Mouse (Mus musculus) G1E (cell line): Measurements from ENCODE around the gene Ywhag. TPM values are rescaled to one million over a fixed set of nuclear protein-coding genes. Genes with fewer than 3 reads are reported as not detected.

Experiments
- ATAC-seq: 2 replicates; pipeline ENCODE4 v1.8.0; 2016; ENCODE audit warnings: mild to moderate bottlenecking; ENCODE audit not compliant: insufficient number of reproducible peaks, poor library complexity, low FRiP score, severe bottlenecking; ENCODE audit errors: extremely low read depth
- DNase-seq: peaks from one replicate; pipeline ENCODE4 v3.0.0; 2012; ENCODE audit warnings: low spot score
- H3K27me3 ChIP-seq: 2 replicates; pipeline ENCODE4 v1.6.1; 2012; ENCODE audit warnings: mild to moderate bottlenecking, low read length, inconsistent platforms; ENCODE audit not compliant: insufficient read depth
- H3K36me3 ChIP-seq: replicated peaks from 2 replicates; pipeline ENCODE3; 2012; ENCODE audit warnings: mild to moderate bottlenecking, inconsistent platforms
- H3K4me1 ChIP-seq: 2 replicates; pipeline ENCODE4 v1.6.1; 2012; ENCODE audit warnings: low read depth, low read length, inconsistent platforms, mixed read lengths; ENCODE audit not compliant: insufficient read depth
- H3K4me3 ChIP-seq: 2 replicates; pipeline ENCODE4 v1.5.1; 2012; ENCODE audit warnings: low read depth, mild to moderate bottlenecking, inconsistent platforms, low read length, moderate library complexity, mixed read lengths
- H3K9me3 ChIP-seq: replicated peaks from 2 replicates; pipeline ENCODE4 v1.6.1; 2012; ENCODE audit warnings: inconsistent platforms
- CTCF ChIP-seq: IDR thresholded peaks from 2 replicates; pipeline ENCODE4 v1.5.1; 2012; ENCODE audit warnings: low read depth, low read length, inconsistent platforms, mixed read lengths
- GATA1 ChIP-seq: IDR thresholded peaks from 2 replicates; pipeline ENCODE4 v1.6.1; 2012; ENCODE audit warnings: borderline replicate concordance, low read length, inconsistent platforms, mixed read lengths
- GATA2 ChIP-seq: IDR thresholded peaks from 2 replicates; pipeline ENCODE4 v1.6.1; 2012; ENCODE audit warnings: low read depth, low read length, inconsistent platforms, borderline replicate concordance
- POLR2AphosphoS5 ChIP-seq: IDR thresholded peaks from 2 replicates; pipeline ENCODE4 v1.6.1; 2012; ENCODE audit warnings: low read depth, low read length, inconsistent platforms; ENCODE audit not compliant: insufficient replicate concordance
- TAL1 ChIP-seq: conservative IDR thresholded peaks from 2 replicates; pipeline ENCODE4 v1.6.1; 2012; ENCODE audit warnings: low read depth, low read length, inconsistent platforms, mixed read lengths
- polyA plus RNA-seq: library from polyadenylated mRNA; stranded (reverse); fragments of >175 nt; gene quantifications from 2 replicates; pipeline ENCODE4 v1.2.3, GENCODE M21; 2012
- total RNA-seq, 2 experiments: library from RNA; stranded (forward) in 1 of 2; stranded (reverse) in 1 of 2; fragments of 200-1000 nt in 1 of 2; fragments of >200 nt in 1 of 2; fragmentation: Nextera tagmentation in 1 of 2; gene quantifications; 2 replicates each; pipeline ENCODE4 v1.2.3; 2014 to 2017

Ywhag gene
- total and polyA plus RNA-seq, 3 experiments: 99.8 to 281 (median 168) TPM

- H3K27me3 ChIP-seq: no peaks in the 10 kb centered on the region; the same call in 1 of the 2 replicates
- H3K9me3 ChIP-seq: no peaks in the 10 kb centered on the region
- TF ChIP-seq CTCF (no peak), GATA2 (no peak), TAL1 (no peak), POLR2AphosphoS5 (no peak), GATA1 (no peak)
- peak overlapping the region; percentile 80 for H3K4me3 ChIP-seq
- peak; percentile 85 for ATAC-seq
- peak; percentile 95 for DNase-seq
- peaks cover 15% of the 10 kb centered on the region for H3K36me3 ChIP-seq
- H3K4me1 ChIP-seq: peaks cover 68% of the 10 kb centered on the region
Observed at GRCm38 (mm10) chr5:135962492-135963279, 28.3 kb upstream of the Ywhag start.

- peaks cover 69% of the 10 kb centered on the region for H3K4me1 ChIP-seq
- H3K9me3 ChIP-seq: no peaks in the 10 kb centered on the region
- TF ChIP-seq GATA2: no peak
- TF ChIP-seq TAL1: no peak
- no peak for TF ChIP-seq GATA1
- no peak for TF ChIP-seq POLR2AphosphoS5
- TF ChIP-seq CTCF: no peak
- H3K27me3 ChIP-seq: no peaks in the 10 kb centered on the region; the same call in 1 of the 2 replicates
- DNase-seq: no peak
- H3K4me3 ChIP-seq: peak overlapping the region; percentile 80
- no peak for ATAC-seq
- H3K36me3 ChIP-seq: peaks cover 15% of the 10 kb centered on the region
Observed at GRCm38 (mm10) chr5:135962125-135962491, 27.7 kb upstream of the Ywhag start.

- no peak for ATAC-seq
- peaks cover 79% of the 10 kb centered on the region for H3K4me1 ChIP-seq
- H3K4me3 ChIP-seq: peak overlapping the region; percentile 80; the same call in 1 of the 2 replicates
- H3K27me3 ChIP-seq: no peaks in the 10 kb centered on the region; the same call in 1 of the 2 replicates
- peaks cover 15% of the 10 kb centered on the region for H3K36me3 ChIP-seq
- no peak for TF ChIP-seq GATA1
- TF ChIP-seq TAL1: no peak
- TF ChIP-seq GATA2: no peak
- TF ChIP-seq CTCF: no peak
- no peak for TF ChIP-seq POLR2AphosphoS5
- no peaks in the 10 kb centered on the region for H3K9me3 ChIP-seq
- DNase-seq: no peak
Observed at GRCm38 (mm10) chr5:135960909-135961635, 26.7 kb upstream of the Ywhag start.

GRCm38 (mm10) chr5:135959911-135960310 is 25.5 kb upstream of the Ywhag start:
- TF ChIP-seq CTCF: no peak
- no peak for TF ChIP-seq GATA2
- no peak for TF ChIP-seq TAL1
- TF ChIP-seq POLR2AphosphoS5: no peak
- TF ChIP-seq GATA1: no peak
- Histone ChIP-seq H3K36me3 (peaks cover 15% of the 10 kb centered on the region), H3K27me3 (no peaks in the 10 kb centered on the region), H3K9me3 (no peaks in the 10 kb centered on the region), H3K4me1 (peaks cover 80% of the 10 kb centered on the region), H3K4me3 (no peak overlapping the region)
- no peak for ATAC-seq
- DNase-seq: no peak

GRCm38 (mm10) chr5:135958367-135958766 is 24.0 kb upstream of the Ywhag start:
- Histone ChIP-seq H3K27me3 (no peaks in the 10 kb centered on the region), H3K4me3 (peak overlapping the region; percentile 57; the same call in 1 of the 2 replicates), H3K4me1 (peaks cover 74% of the 10 kb centered on the region), H3K36me3 (peaks cover 15% of the 10 kb centered on the region), H3K9me3 (no peaks in the 10 kb centered on the region)
- no peak for ATAC-seq
- TF ChIP-seq POLR2AphosphoS5 (no peak), TAL1 (no peak), GATA2 (no peak), CTCF (no peak)
- DNase-seq: no peak

GRCm38 (mm10) chr5:135957207-135957974 is 23.0 kb upstream of the Ywhag start:
- DNase-seq (peak; percentile 86), ATAC-seq (peak; percentile 85)
- no peak for TF ChIP-seq POLR2AphosphoS5
- Histone ChIP-seq H3K27me3 (no peaks in the 10 kb centered on the region), H3K4me1 (peaks cover 72% of the 10 kb centered on the region), H3K9me3 (no peaks in the 10 kb centered on the region), H3K4me3 (peak overlapping the region; percentile 57; the same call in 1 of the 2 replicates), H3K36me3 (peaks cover 15% of the 10 kb centered on the region)
